Mouse (Mus musculus): ENCODE results near the gene Tom1l2. TPM values are rescaled to one million over a fixed set of nuclear protein-coding genes. Genes with fewer than 3 reads are reported as not detected.

Gene Tom1l2
- polyA plus RNA-seq, 1 experiment from 2014 or later = 21.2 TPM

DNA sequence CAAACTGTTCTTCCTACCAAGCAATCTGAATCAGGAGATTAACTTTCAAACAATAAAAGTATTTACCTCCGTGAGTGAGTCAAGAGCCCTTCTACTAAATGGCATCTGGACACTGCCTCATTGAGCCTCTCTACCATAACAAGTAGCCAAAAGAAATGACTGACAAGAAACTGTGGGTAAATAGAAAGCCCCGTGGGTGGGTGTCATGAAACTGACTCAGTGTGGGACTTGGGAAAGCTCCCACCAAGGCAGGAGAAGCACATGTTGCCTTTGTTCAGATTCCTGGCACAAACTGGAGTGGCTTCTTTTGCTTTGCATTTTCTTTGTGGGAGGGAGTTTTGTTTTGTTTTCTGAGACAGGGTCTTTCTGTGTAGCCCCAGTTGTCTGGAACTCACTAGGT, 16.9 kb downstream of the Tom1l2 start:
- ATAC-seq (ENCODE audit: insufficient read depth, low FRiP score, low TSS enrichment) = no peak
- no peak for DNase-seq (ENCODE audit: low spot score)
- 90% methylated on average over 2 of the region's 2 CpGs for WGBS
- H3K9ac ChIP-seq (ENCODE audit: low read length) = no peak overlapping the region
- no peaks in the 10 kb centered on the region for H3K9me3 ChIP-seq (ENCODE audit: control insufficient read depth, low read length)
- no peak overlapping the region for H3K27ac ChIP-seq (ENCODE audit: low read depth, low read length)
- H3K4me3 ChIP-seq (ENCODE audit: low read depth, low read length) = no peak overlapping the region
- H3K27me3 ChIP-seq (ENCODE audit: control insufficient read depth, insufficient read depth, low read length) = no peaks in the 10 kb centered on the region
- H3K4me1 ChIP-seq (ENCODE audit: control insufficient read depth, insufficient read depth, low read length) = no peaks in the 10 kb centered on the region
- H3K4me2 ChIP-seq (ENCODE audit: low read depth) = no peak overlapping the region
- no peaks in the 10 kb centered on the region for H3K36me3 ChIP-seq (ENCODE audit: control insufficient read depth, insufficient read depth, low read length)

DNA sequence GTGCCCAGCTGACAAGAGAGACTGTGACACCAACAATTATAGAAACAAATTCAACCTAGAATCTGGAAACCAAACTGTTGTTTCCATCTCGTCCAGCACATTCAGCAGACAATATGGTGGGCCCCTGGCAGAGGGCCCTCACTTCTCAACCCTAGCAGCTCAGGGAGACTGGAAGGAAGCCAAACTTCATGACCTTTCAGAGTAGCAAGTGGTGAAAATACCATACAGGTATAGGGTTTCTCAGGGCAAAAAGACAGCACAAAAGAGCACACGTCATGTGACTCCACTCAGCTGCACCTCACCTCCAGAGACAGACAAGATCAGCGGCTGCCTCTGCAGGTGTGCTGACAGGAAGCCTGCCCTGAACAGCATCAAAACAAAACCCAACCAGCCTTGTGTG, 18.6 kb downstream of the Tom1l2 start:
- WGBS = 77% methylated on average over 3 of the region's 3 CpGs
- DNase-seq (ENCODE audit: low spot score) = no peak
- no peak overlapping the region for H3K27ac ChIP-seq (ENCODE audit: low read depth, low read length)
- ATAC-seq (ENCODE audit: insufficient read depth, low FRiP score, low TSS enrichment) = no peak
- no peaks in the 10 kb centered on the region for H3K4me1 ChIP-seq (ENCODE audit: control insufficient read depth, insufficient read depth, low read length)
- H3K4me2 ChIP-seq (ENCODE audit: low read depth) = no peak overlapping the region
- H3K9ac ChIP-seq (ENCODE audit: low read length) = no peak overlapping the region
- no peaks in the 10 kb centered on the region for H3K27me3 ChIP-seq (ENCODE audit: control insufficient read depth, insufficient read depth, low read length)
- no peaks in the 10 kb centered on the region for H3K36me3 ChIP-seq (ENCODE audit: control insufficient read depth, insufficient read depth, low read length)
- no peaks in the 10 kb centered on the region for H3K9me3 ChIP-seq (ENCODE audit: control insufficient read depth, low read length)
- H3K4me3 ChIP-seq (ENCODE audit: low read depth, low read length) = no peak overlapping the region

DNA sequence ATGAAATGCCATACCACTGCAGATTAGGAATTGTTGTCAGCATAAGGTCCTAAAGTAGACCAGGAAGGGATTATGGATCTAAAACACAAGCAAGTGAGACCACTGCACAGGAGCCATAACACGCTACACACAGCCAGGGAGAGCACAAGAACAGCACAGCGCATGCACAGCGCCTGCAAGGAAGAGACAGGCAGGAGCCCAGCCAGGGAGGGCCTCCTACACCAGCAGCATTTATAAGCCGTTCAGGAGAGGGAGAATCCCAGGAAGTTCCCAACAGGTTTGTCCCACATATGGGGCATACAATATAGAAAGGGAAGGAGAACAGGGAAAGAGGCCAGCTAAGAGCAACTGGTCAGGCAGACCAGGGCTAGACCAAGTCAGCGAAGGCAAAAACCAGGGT, 19.2 kb downstream of the Tom1l2 start:
- Histone ChIP-seq H3K36me3 (ENCODE audit: control insufficient read depth, insufficient read depth, low read length) (no peaks in the 10 kb centered on the region), H3K9me3 (ENCODE audit: control insufficient read depth, low read length) (no peaks in the 10 kb centered on the region), H3K4me3 (ENCODE audit: low read depth, low read length) (no peak overlapping the region), H3K4me1 (ENCODE audit: control insufficient read depth, insufficient read depth, low read length) (no peaks in the 10 kb centered on the region), H3K27me3 (ENCODE audit: control insufficient read depth, insufficient read depth, low read length) (no peaks in the 10 kb centered on the region), H3K4me2 (ENCODE audit: low read depth) (no peak overlapping the region), H3K27ac (ENCODE audit: low read depth, low read length) (no peak overlapping the region), H3K9ac (ENCODE audit: low read length) (no peak overlapping the region)
- 85% methylated on average over 5 of the region's 5 CpGs for WGBS
- DNase-seq (ENCODE audit: low spot score) (no peak), ATAC-seq (ENCODE audit: insufficient read depth, low FRiP score, low TSS enrichment) (no peak)

DNA sequence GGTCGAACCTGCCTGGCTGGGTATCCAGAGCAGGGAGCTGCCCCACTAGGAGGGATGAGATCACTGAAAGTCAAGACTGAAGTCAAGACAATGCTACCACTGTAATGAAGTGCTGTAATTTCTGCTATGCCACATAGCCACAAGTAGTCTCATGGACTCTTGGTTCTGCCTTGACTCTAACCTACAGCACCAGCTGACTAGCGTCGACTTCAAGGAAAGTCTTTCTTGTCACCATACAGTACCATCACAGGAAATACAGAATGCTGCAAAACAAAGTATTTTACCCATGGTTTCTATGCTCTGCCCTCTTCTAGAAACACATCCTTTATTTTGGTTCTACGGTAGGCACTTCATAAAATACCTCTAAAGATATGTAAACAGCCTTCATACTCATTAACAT, 22.2 kb downstream of the Tom1l2 start:
- 88% methylated on average over 4 of the region's 4 CpGs for WGBS
- ATAC-seq (ENCODE audit: insufficient read depth, low FRiP score, low TSS enrichment) = no peak
- no peaks in the 10 kb centered on the region for H3K36me3 ChIP-seq (ENCODE audit: control insufficient read depth, insufficient read depth, low read length)

DNA sequence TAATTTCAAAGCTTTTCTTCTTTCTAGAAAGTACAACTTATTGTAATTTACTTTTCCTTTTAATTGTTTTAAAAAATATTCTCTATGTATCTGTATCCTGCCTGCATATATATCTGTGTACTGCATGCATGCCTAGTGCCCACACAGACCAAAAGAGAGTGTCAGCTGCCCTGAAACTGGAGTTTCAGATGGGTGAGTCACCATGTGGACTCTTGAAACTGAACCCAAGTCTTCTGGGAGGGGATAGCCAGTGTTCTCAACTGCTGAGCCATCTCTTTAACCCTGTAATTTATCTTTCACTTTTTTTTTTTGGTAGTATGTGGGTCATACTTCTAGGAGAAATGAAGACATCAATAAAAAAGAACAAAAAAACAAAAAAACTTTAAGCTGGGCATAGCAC, 29.0 kb downstream of the Tom1l2 start:
- Histone ChIP-seq H3K4me1 (ENCODE audit: control insufficient read depth, insufficient read depth, low read length) (peaks cover 3% of the 10 kb centered on the region; the same call in 1 of the 2 replicates), H3K36me3 (ENCODE audit: control insufficient read depth, insufficient read depth, low read length) (no peaks in the 10 kb centered on the region), H3K9ac (ENCODE audit: low read length) (no peak overlapping the region), H3K27me3 (ENCODE audit: control insufficient read depth, insufficient read depth, low read length) (no peaks in the 10 kb centered on the region), H3K4me2 (ENCODE audit: low read depth) (no peak overlapping the region), H3K9me3 (ENCODE audit: control insufficient read depth, low read length) (no peaks in the 10 kb centered on the region), H3K4me3 (ENCODE audit: low read depth, low read length) (no peak overlapping the region), H3K27ac (ENCODE audit: low read depth, low read length) (no peak overlapping the region)
- no peak for ATAC-seq (ENCODE audit: insufficient read depth, low FRiP score, low TSS enrichment)
- DNase-seq (ENCODE audit: low spot score) = no peak

More for the DNA sequence above, 22.2 kb downstream of the Tom1l2 start:
- no peaks in the 10 kb centered on the region for H3K9me3 ChIP-seq (ENCODE audit: control insufficient read depth, low read length)
- no peaks in the 10 kb centered on the region for H3K27me3 ChIP-seq (ENCODE audit: control insufficient read depth, insufficient read depth, low read length)
- no peaks in the 10 kb centered on the region for H3K4me1 ChIP-seq (ENCODE audit: control insufficient read depth, insufficient read depth, low read length)
- H3K9ac ChIP-seq (ENCODE audit: low read length) = no peak overlapping the region
- no peak overlapping the region for H3K27ac ChIP-seq (ENCODE audit: low read depth, low read length)
- no peak overlapping the region for H3K4me3 ChIP-seq (ENCODE audit: low read depth, low read length)
- DNase-seq (ENCODE audit: low spot score) = no peak
- no peak overlapping the region for H3K4me2 ChIP-seq (ENCODE audit: low read depth)

DNA sequence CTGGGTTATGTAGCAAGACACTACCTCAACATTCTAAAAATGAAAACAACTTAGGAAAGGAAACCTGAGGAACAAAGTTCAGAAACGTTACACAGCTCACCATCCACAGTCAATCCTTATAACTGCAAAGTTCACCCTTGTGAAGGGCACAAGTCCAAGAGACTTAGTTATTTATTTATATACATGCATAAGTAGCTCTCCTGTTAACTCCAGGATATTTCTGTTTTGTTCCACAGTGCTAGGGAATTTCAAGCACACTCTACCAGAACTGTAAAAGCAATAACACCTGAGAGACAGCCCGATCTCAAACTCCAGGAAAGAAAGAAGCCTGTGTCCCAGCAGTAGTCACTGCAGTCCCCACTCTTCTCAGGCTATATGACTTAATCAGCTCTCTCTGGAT, 31.3 kb downstream of the Tom1l2 start:
- H3K4me3 ChIP-seq (ENCODE audit: low read depth, low read length) = no peak overlapping the region
- no peaks in the 10 kb centered on the region for H3K9me3 ChIP-seq (ENCODE audit: control insufficient read depth, low read length)
- ATAC-seq (ENCODE audit: insufficient read depth, low FRiP score, low TSS enrichment) (no peak), DNase-seq (ENCODE audit: low spot score) (no peak)
- no peaks in the 10 kb centered on the region for H3K36me3 ChIP-seq (ENCODE audit: control insufficient read depth, insufficient read depth, low read length)
- no peaks in the 10 kb centered on the region for H3K27me3 ChIP-seq (ENCODE audit: control insufficient read depth, insufficient read depth, low read length)
- peaks cover 3% of the 10 kb centered on the region; the same call in 1 of the 2 replicates for H3K4me1 ChIP-seq (ENCODE audit: control insufficient read depth, insufficient read depth, low read length)
- 82% methylated on average over 2 of the region's 2 CpGs for whole genome bisulfite sequencing
- H3K9ac ChIP-seq (ENCODE audit: low read length) = no peak overlapping the region
- H3K27ac ChIP-seq (ENCODE audit: low read depth, low read length) = no peak overlapping the region
- no peak overlapping the region for H3K4me2 ChIP-seq (ENCODE audit: low read depth)

DNA sequence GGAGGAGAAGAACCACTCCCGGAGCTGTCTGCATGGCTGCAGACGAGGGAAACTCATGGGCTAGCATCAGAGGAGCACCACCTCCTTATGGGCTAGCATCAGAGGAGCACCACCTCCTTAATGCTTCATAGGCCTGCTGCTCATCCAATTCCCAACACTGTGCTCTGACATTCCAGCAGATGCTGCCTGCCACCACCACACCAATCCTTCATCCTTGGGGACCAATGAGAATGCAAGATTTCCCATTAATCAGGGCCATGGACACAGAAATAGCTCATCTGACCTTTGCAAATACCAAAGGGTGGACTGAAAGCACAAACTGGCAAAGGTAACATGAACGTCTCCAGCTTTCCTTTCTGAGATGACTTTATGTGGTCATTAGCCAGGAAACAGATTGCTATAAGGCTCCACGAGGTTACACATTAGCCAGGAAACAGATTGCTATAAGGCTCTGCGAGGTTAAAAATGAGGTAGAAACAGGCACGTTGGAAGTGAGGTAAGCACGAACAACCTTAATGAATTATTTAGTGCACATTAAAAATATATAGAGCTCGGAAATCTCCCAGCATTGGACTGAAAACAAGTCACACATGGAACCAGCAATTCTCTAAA, 32.2 kb downstream of the Tom1l2 start:
- H3K36me3 ChIP-seq (ENCODE audit: control insufficient read depth, insufficient read depth, low read length) = no peaks in the 10 kb centered on the region
- H3K4me3 ChIP-seq (ENCODE audit: low read depth, low read length) = no peak overlapping the region
- 66% methylated on average over 8 of the region's 8 CpGs for WGBS
- no peaks in the 10 kb centered on the region for H3K9me3 ChIP-seq (ENCODE audit: control insufficient read depth, low read length)
- H3K4me2 ChIP-seq (ENCODE audit: low read depth) = no peak overlapping the region
- H3K27ac ChIP-seq (ENCODE audit: low read depth, low read length) = no peak overlapping the region
- peaks cover 3% of the 10 kb centered on the region; the same call in 1 of the 2 replicates for H3K4me1 ChIP-seq (ENCODE audit: control insufficient read depth, insufficient read depth, low read length)
- H3K27me3 ChIP-seq (ENCODE audit: control insufficient read depth, insufficient read depth, low read length) = no peaks in the 10 kb centered on the region
- DNase-seq (ENCODE audit: low spot score) = no peak
- no peak overlapping the region for H3K9ac ChIP-seq (ENCODE audit: low read length)
- ATAC-seq (ENCODE audit: insufficient read depth, low FRiP score, low TSS enrichment) = no peak

DNA sequence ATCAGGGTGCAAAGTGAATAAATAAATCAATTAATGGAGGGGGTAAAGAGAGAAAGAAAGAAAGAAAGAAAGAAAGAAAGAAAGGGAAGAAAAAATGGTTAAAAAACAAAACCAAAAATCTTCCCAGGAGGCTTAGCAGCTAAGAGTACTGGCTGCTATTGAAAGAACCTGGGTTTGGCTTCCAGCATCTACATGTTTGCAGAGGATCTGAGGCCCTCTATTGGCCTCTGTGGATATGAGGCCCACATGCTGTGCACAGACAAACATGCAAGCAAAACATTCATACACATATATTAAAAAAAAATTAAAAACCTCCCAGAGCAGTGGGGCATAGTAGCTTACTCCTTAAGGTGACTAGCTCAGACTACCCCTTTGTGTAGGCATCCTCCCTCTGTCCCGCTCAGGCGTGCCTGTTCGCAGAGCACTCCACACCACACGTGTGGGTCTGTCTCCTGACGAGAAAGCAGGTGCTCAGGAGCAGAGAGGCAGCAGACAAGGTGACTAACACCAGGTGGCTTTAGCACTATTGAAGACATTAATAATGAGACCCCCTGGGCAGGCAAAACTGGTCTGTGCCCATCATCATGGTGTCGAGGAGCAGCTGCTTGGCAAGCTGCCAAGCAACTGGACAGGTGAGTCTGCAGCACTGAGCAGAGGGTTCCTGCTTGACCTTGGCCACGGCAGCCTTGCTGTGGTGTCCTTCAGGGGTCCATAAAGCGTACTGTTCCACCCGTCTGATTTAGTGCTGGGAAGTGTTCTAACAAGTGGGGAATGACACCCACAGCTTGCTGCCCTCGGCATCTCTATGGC, 33.2 kb downstream of the Tom1l2 start:
- H3K4me1 ChIP-seq (ENCODE audit: control insufficient read depth, insufficient read depth, low read length) = peaks cover 3% of the 10 kb centered on the region; the same call in 1 of the 2 replicates
- no peak overlapping the region for H3K9ac ChIP-seq (ENCODE audit: low read length)
- H3K36me3 ChIP-seq (ENCODE audit: control insufficient read depth, insufficient read depth, low read length) = no peaks in the 10 kb centered on the region
- H3K9me3 ChIP-seq (ENCODE audit: control insufficient read depth, low read length) = no peaks in the 10 kb centered on the region
- H3K4me2 ChIP-seq (ENCODE audit: low read depth) = no peak overlapping the region
- ATAC-seq (ENCODE audit: insufficient read depth, low FRiP score, low TSS enrichment) = no peak
- no peak overlapping the region for H3K4me3 ChIP-seq (ENCODE audit: low read depth, low read length)
- 0 out of 2 replicates have a peak overlapping the region, but pooled peaks have one; percentile 24 for H3K27ac ChIP-seq (ENCODE audit: low read depth, low read length)
- H3K27me3 ChIP-seq (ENCODE audit: control insufficient read depth, insufficient read depth, low read length) = no peaks in the 10 kb centered on the region
- 71% methylated on average over 10 of the region's 10 CpGs for WGBS
- no peak for DNase-seq (ENCODE audit: low spot score)

DNA sequence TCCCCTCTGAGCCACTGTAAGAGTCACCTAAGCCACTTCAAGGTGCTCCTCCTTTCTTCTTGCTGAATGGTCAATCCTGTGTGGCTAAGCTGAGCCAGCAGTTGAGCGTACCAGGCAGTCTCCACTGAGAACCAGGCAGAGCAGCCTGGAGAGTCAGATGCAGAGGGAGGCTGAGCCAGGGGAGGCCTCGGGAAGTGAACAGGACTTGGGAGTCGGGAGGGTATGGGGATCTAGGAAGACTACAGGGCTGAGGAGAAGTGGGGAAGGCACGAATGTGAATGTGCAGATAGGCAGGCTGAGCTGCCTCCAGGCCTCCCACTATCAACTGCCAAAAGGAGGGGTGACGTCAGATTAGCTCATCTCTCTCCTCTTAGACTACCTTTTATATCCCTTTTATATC, 34.0 kb downstream of the Tom1l2 start:
- no peak for ATAC-seq (ENCODE audit: insufficient read depth, low FRiP score, low TSS enrichment)
- no peak for DNase-seq (ENCODE audit: low spot score)

More for the DNA sequence above, 34.0 kb downstream of the Tom1l2 start:
- H3K4me2 ChIP-seq (ENCODE audit: low read depth) = no peak overlapping the region
- no peaks in the 10 kb centered on the region for H3K36me3 ChIP-seq (ENCODE audit: control insufficient read depth, insufficient read depth, low read length)
- no peak overlapping the region for H3K4me3 ChIP-seq (ENCODE audit: low read depth, low read length)
- no peaks in the 10 kb centered on the region for H3K27me3 ChIP-seq (ENCODE audit: control insufficient read depth, insufficient read depth, low read length)
- no peaks in the 10 kb centered on the region for H3K9me3 ChIP-seq (ENCODE audit: control insufficient read depth, low read length)
- no peak overlapping the region for H3K27ac ChIP-seq (ENCODE audit: low read depth, low read length)
- WGBS = 58% methylated on average over 5 of the region's 5 CpGs
- H3K9ac ChIP-seq (ENCODE audit: low read length) = no peak overlapping the region
- H3K4me1 ChIP-seq (ENCODE audit: control insufficient read depth, insufficient read depth, low read length) = peaks cover 3% of the 10 kb centered on the region; the same call in 1 of the 2 replicates
